Mouse (Mus musculus): Measurements from ENCODE around the gene Pax4. TPM values are rescaled to one million over a fixed set of nuclear protein-coding genes. Genes with fewer than 3 reads are reported as not detected.
A peak's percentile ranks its signal among the peaks of the same experiment; 100 is the strongest.

The Pax4 gene
- polyA plus RNA-seq, 1 experiment from 2014 or later: not detected

- H3K9me3 ChIP-seq: no peaks in the 10 kb centered on the region
- no peak overlapping the region for H3K4me2 ChIP-seq
- no peaks in the 10 kb centered on the region for H3K27me3 ChIP-seq
- no peak overlapping the region for H3K27ac ChIP-seq
- no peaks in the 10 kb centered on the region for H3K4me1 ChIP-seq
- 74% methylated on average over 10 of the region's 10 CpGs for WGBS
- no peak overlapping the region for H3K9ac ChIP-seq
- 0 out of 2 replicates have a peak, but pooled peaks have one; percentile 11 for ATAC-seq (ENCODE audit: borderline replicate concordance, extremely low read depth, low FRiP score, low TSS enrichment)
- H3K4me3 ChIP-seq: no peak overlapping the region
- peaks cover 17% of the 10 kb centered on the region for H3K36me3 ChIP-seq
Observed at GRCm38 (mm10) chr6:28430795-28431537, 18.2 kb downstream of the Pax4 start.

- no peak for ATAC-seq (ENCODE audit: borderline replicate concordance, extremely low read depth, low FRiP score, low TSS enrichment)
- Histone ChIP-seq H3K9me3 (no peaks in the 10 kb centered on the region), H3K4me2 (no peak overlapping the region), H3K4me1 (peaks cover 3% of the 10 kb centered on the region; the same call in 1 of the 2 replicates), H3K27me3 (no peaks in the 10 kb centered on the region), H3K4me3 (no peak overlapping the region), H3K9ac (no peak overlapping the region), H3K36me3 (peaks cover 21% of the 10 kb centered on the region), H3K27ac (no peak overlapping the region)
- WGBS: 78% methylated on average over 11 of the region's 11 CpGs
Observed at GRCm38 (mm10) chr6:28429870-28430269, 19.3 kb downstream of the Pax4 start.

GRCm38 (mm10) chr6:28428290-28428689 is 20.9 kb downstream of the Pax4 start, which contains the start of gene Gcc1:
TSS of gene Gcc1 (minus strand) at chr6:28428390.
- WGBS: 89% methylated on average over 3 of the region's 3 CpGs
- Histone ChIP-seq H3K27me3 (no peaks in the 10 kb centered on the region), H3K36me3 (peaks cover 21% of the 10 kb centered on the region), H3K4me2 (no peak within 1 kb of the TSS), H3K9me3 (no peaks in the 10 kb centered on the region), H3K4me3 (no peak within 1 kb of the TSS), H3K27ac (no peak within 1 kb of the TSS), H3K9ac (no peak within 1 kb of the TSS), H3K4me1 (peaks cover 9% of the 10 kb centered on the region)
- ATAC-seq (ENCODE audit: borderline replicate concordance, extremely low read depth, low FRiP score, low TSS enrichment): no peak

- Histone ChIP-seq H3K4me3 (no peak within 1 kb of the TSS), H3K36me3 (peaks cover 21% of the 10 kb centered on the region), H3K9ac (no peak within 1 kb of the TSS), H3K4me2 (no peak within 1 kb of the TSS), H3K27ac (no peak within 1 kb of the TSS), H3K4me1 (peaks cover 13% of the 10 kb centered on the region), H3K9me3 (no peaks in the 10 kb centered on the region), H3K27me3 (no peaks in the 10 kb centered on the region)
- 80% methylated on average over 3 of the region's 3 CpGs for WGBS
- ATAC-seq (ENCODE audit: borderline replicate concordance, extremely low read depth, low FRiP score, low TSS enrichment): no peak
Observed at GRCm38 (mm10) chr6:28427096-28427839, 21.9 kb downstream of the Pax4 start, which contains the start of gene Fscn3. TSS of gene Fscn3 (plus strand) at chr6:28427789.

GRCm38 (mm10) chr6:28425019-28425418 is 24.1 kb downstream of the Pax4 start:
- Histone ChIP-seq H3K9ac (0 out of 2 replicates have a peak overlapping the region, but pooled peaks have one; percentile 97), H3K27ac (no peak overlapping the region), H3K9me3 (no peaks in the 10 kb centered on the region), H3K27me3 (no peaks in the 10 kb centered on the region), H3K36me3 (peaks cover 21% of the 10 kb centered on the region), H3K4me1 (peaks cover 28% of the 10 kb centered on the region), H3K4me2 (peak overlapping the region; percentile 62), H3K4me3 (peak overlapping the region; percentile 92; the same call in 1 of the 2 replicates)
- 86% methylated on average over 6 of the region's 6 CpGs for WGBS
- ATAC-seq (ENCODE audit: borderline replicate concordance, extremely low read depth, low FRiP score, low TSS enrichment): no peak

GRCm38 (mm10) chr6:28423767-28424695 is 25.1 kb downstream of the Pax4 start:
- peak overlapping the region; percentile 84 for H3K27ac ChIP-seq
- H3K4me1 ChIP-seq: peaks cover 34% of the 10 kb centered on the region
- H3K9me3 ChIP-seq: no peaks in the 10 kb centered on the region
- WGBS: 6% methylated on average over 44 of the region's 46 CpGs
- peak overlapping the region; percentile 92 for H3K4me3 ChIP-seq
- H3K27me3 ChIP-seq: no peaks in the 10 kb centered on the region
- peak overlapping the region; percentile 62 for H3K4me2 ChIP-seq
- peaks cover 21% of the 10 kb centered on the region for H3K36me3 ChIP-seq
- peak overlapping the region; percentile 97 for H3K9ac ChIP-seq
- peak; percentile 49 for ATAC-seq (ENCODE audit: borderline replicate concordance, extremely low read depth, low FRiP score, low TSS enrichment)

- Histone ChIP-seq H3K9me3 (no peaks in the 10 kb centered on the region), H3K4me2 (peak within 1 kb of the TSS; percentile 62), H3K4me3 (peak within 1 kb of the TSS; percentile 92), H3K27ac (peak within 1 kb of the TSS; percentile 84), H3K4me1 (peaks cover 34% of the 10 kb centered on the region), H3K9ac (peak within 1 kb of the TSS; percentile 97), H3K27me3 (no peaks in the 10 kb centered on the region), H3K36me3 (peaks cover 27% of the 10 kb centered on the region)
- 1% methylated on average over 24 of the region's 42 CpGs for WGBS
- ATAC-seq (ENCODE audit: borderline replicate concordance, extremely low read depth, low FRiP score, low TSS enrichment): peak; percentile 74
Observed at GRCm38 (mm10) chr6:28423313-28423712, 25.8 kb downstream of the Pax4 start, which contains the start of gene Arf5. TSS of gene Arf5 (plus strand) at chr6:28423560.

- 62% methylated on average over 15 of the region's 15 CpGs for WGBS
- ATAC-seq (ENCODE audit: borderline replicate concordance, extremely low read depth, low FRiP score, low TSS enrichment): no peak
- peak overlapping the region; percentile 70 for H3K27ac ChIP-seq
- peak overlapping the region; percentile 92 for H3K4me3 ChIP-seq
- H3K9ac ChIP-seq: no peak overlapping the region
- H3K4me1 ChIP-seq: peaks cover 34% of the 10 kb centered on the region
- H3K4me2 ChIP-seq: peak overlapping the region; percentile 62
- H3K9me3 ChIP-seq: no peaks in the 10 kb centered on the region
- no peaks in the 10 kb centered on the region for H3K27me3 ChIP-seq
- H3K36me3 ChIP-seq: peaks cover 30% of the 10 kb centered on the region
Observed at GRCm38 (mm10) chr6:28422651-28423290, 26.4 kb downstream of the Pax4 start.

GRCm38 (mm10) chr6:28421469-28422000 is 27.6 kb downstream of the Pax4 start:
- Histone ChIP-seq H3K9me3 (no peaks in the 10 kb centered on the region), H3K4me1 (peaks cover 34% of the 10 kb centered on the region), H3K9ac (peak overlapping the region; percentile 75), H3K27ac (peak overlapping the region; percentile 66), H3K27me3 (no peaks in the 10 kb centered on the region), H3K4me2 (peak overlapping the region; percentile 80), H3K4me3 (peak overlapping the region; percentile 82), H3K36me3 (peaks cover 28% of the 10 kb centered on the region)
- WGBS: under 1% methylated on average over 27 of the region's 27 CpGs
- peak; percentile 85 for ATAC-seq (ENCODE audit: borderline replicate concordance, extremely low read depth, low FRiP score, low TSS enrichment)

- no peak for ATAC-seq (ENCODE audit: borderline replicate concordance, extremely low read depth, low FRiP score, low TSS enrichment)
Observed at GRCm38 (mm10) chr6:28420865-28421264, 28.3 kb downstream of the Pax4 start.

More at GRCm38 (mm10) chr6:28420865-28421264, 28.3 kb downstream of the Pax4 start:
- H3K4me1 ChIP-seq: peaks cover 34% of the 10 kb centered on the region
- H3K9me3 ChIP-seq: no peaks in the 10 kb centered on the region
- no peaks in the 10 kb centered on the region for H3K27me3 ChIP-seq
- WGBS: 9% methylated on average over 13 of the region's 13 CpGs
- H3K36me3 ChIP-seq: peaks cover 30% of the 10 kb centered on the region
- peak overlapping the region; percentile 82 for H3K4me3 ChIP-seq
- no peak overlapping the region for H3K27ac ChIP-seq
- H3K4me2 ChIP-seq: peak overlapping the region; percentile 80
- peak overlapping the region; percentile 75 for H3K9ac ChIP-seq

Data from lung, embryonic 15.5 days (tissue).